Mouse (Mus musculus): ENCODE data around the gene Pom121. TPM values are rescaled to one million over a fixed set of nuclear protein-coding genes. Genes with fewer than 3 reads are reported as not detected.
A peak's percentile ranks its signal among the peaks of the same experiment; 100 is the strongest.

Pom121 gene
- polyA plus RNA-seq, 1 experiment from 2014 or later, result 17.2 TPM

DNA sequence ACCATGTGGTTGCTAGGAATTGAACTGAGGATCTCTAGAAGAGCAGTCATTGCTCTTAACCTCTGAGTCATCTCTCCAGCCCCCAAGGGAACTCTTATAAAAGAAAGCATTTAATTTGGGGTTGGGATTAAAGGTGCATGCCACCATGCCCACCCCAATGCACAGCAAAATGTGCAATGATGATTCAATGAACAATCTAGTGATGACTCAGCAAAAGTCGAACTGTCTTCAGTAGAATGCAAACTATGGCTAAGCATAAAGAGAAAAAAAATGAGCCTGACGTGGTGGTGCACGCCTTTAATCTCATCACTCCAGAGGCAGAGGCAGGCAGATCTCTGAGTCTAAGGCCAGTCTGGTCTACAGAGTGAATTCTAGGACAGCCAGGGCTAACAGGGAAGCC lies 31.8 kb downstream of the Pom121 start:
- 85% methylated on average over 3 of the region's 3 CpGs for WGBS
- H3K4me1 ChIP-seq, result no peaks in the 10 kb centered on the region
- no peak for DNase-seq (ENCODE audit: low spot score)

DNA sequence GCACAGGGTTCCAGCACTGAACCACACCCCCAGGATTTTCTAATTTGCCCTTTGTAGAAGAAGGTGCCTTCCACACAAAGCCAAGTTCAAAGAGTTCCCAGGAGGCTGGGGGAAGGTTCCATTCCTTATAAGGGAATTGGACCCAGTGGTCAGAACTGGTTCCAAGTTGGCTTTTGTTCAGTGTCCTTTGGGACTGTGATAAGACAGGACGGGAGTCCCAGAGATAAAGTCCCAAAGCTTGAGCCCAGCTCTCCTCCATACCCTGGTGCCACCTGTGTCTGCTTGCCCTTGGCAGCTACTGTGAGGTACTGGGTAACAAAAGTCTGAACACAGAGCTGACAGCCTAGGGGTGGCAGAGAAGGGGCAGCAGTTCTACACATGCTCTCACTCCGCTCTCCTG lies 34.6 kb downstream of the Pom121 start:
- Histone ChIP-seq H3K4me3 (no peak overlapping the region), H3K27ac (no peak overlapping the region)
- 76% methylated on average over 2 of the region's 2 CpGs for WGBS

More for the DNA sequence above, 31.8 kb downstream of the Pom121 start:
- Histone ChIP-seq H3K36me3 (no peaks in the 10 kb centered on the region), H3K27ac (no peak overlapping the region), H3K27me3 (ENCODE audit: insufficient read depth, poor library complexity, severe bottlenecking) (peaks cover 27% of the 10 kb centered on the region), H3K9me3 (peaks cover 1% of the 10 kb centered on the region; the same call in 1 of the 2 replicates), H3K4me3 (no peak overlapping the region)

DNA sequence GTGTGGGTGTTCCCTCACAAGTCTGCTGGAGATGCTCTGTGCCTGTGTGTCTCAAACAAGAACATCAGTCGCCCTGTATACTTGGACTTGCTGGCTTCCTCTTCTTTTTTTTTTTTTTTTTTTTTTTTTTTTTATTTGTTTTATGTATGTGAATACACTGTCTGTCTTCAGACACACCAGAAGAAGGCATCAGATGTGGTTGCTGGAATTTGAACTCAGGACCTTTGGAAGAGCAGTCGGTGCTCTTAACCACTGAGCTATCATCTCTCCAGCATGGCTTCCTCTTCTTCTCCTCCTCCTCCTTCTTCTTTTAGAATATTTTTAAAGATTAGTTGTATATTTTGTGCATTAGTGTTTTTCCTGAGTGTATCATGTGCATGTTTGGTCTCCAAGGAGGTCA lies 36.8 kb downstream of the Pom121 start:
- no peak overlapping the region for H3K4me3 ChIP-seq
- 0 out of 2 replicates have a peak, but pooled peaks cover 3% of the 10 kb centered on the region for H3K4me1 ChIP-seq
- H3K27me3 ChIP-seq (ENCODE audit: insufficient read depth, poor library complexity, severe bottlenecking), result peaks cover 24% of the 10 kb centered on the region
- H3K36me3 ChIP-seq, result no peaks in the 10 kb centered on the region
- WGBS, result 81% methylated on average over 2 of the region's 2 CpGs
- H3K27ac ChIP-seq, result no peak overlapping the region
- H3K9me3 ChIP-seq, result peaks cover 3% of the 10 kb centered on the region; the same call in 1 of the 2 replicates
- DNase-seq (ENCODE audit: low spot score), result no peak

More for the DNA sequence above, 34.6 kb downstream of the Pom121 start:
- DNase-seq (ENCODE audit: low spot score), result no peak
- Histone ChIP-seq H3K27me3 (ENCODE audit: insufficient read depth, poor library complexity, severe bottlenecking) (peaks cover 12% of the 10 kb centered on the region; the same call in 1 of the 2 replicates), H3K9me3 (peaks cover 3% of the 10 kb centered on the region; the same call in 1 of the 2 replicates), H3K36me3 (no peaks in the 10 kb centered on the region), H3K4me1 (no peaks in the 10 kb centered on the region)

DNA sequence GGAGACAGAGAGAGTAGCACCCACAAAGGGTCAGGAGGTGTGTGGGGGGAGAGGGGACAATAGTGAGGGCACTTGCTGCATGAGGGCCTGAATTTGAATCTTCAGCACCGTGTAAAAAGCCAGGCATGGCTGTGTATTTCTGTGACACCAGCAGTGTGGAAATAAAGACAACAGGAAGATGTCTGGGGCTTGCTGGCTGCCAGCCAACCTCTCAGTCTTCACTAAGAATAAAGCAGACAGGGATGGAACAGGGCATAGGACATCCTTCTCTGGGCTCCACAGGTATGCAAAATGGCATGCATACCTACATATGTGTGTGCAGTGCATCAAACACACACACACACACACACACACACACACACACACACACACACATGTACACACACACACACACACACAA lies 38.3 kb downstream of the Pom121 start:
- no peak overlapping the region for H3K4me3 ChIP-seq
- no peak overlapping the region for H3K27ac ChIP-seq
- 56% methylated on average over 1 of the region's 1 CpGs for WGBS
- DNase-seq (ENCODE audit: low spot score), result no peak
- H3K27me3 ChIP-seq (ENCODE audit: insufficient read depth, poor library complexity, severe bottlenecking), result peaks cover 31% of the 10 kb centered on the region
- no peaks in the 10 kb centered on the region for H3K36me3 ChIP-seq
- H3K9me3 ChIP-seq, result peaks cover 3% of the 10 kb centered on the region; the same call in 1 of the 2 replicates
- 0 out of 2 replicates have a peak, but pooled peaks cover 3% of the 10 kb centered on the region for H3K4me1 ChIP-seq

DNA sequence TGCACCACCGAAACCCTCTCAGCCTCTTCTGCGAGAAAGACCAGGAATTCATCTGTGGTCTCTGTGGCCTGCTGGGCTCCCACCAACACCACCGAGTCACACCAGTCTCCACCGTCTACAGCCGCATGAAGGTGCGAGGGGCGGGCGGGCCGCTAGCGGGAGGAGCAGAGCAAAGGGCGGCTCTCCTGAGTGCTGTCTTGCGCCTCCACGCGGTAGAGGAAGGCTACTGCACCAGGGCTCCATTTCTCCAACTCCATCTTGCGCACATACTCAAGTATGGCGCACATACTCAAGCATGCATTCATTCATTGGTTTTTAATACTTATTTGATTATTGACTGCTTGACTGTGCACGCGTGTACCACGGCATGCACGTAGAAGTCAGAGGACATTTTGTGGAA lies 40.8 kb downstream of the Pom121 start:
- Histone ChIP-seq H3K4me3 (0 out of 2 replicates have a peak overlapping the region, but pooled peaks have one; percentile 19), H3K27me3 (ENCODE audit: insufficient read depth, poor library complexity, severe bottlenecking) (peaks cover 28% of the 10 kb centered on the region), H3K4me1 (0 out of 2 replicates have a peak, but pooled peaks cover 3% of the 10 kb centered on the region), H3K27ac (no peak overlapping the region), H3K9me3 (peaks cover 12% of the 10 kb centered on the region), H3K36me3 (no peaks in the 10 kb centered on the region)
- 16% methylated on average over 20 of the region's 20 CpGs for WGBS
- no peak for DNase-seq (ENCODE audit: low spot score)

DNA sequence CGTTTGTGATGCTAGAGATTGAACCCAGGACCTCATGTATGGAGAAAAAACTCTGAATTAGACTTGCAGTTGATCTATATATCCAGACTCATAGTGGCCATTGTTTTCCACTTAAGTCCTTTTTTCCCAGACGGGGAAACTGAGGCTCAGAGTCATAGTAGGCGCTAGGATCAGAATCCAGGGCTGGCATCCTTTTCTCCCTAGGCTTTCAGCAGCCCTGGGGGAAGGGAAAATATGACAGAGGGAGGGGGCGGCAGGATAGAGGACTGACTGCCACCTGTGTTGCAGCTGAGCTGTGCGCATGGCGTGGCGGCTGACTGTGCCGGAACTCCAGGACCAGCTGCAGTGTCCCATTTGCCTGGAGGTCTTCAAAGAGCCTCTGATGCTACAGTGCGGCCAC lies 41.4 kb downstream of the Pom121 start, which contains the start of gene Trim50:
TSS of gene Trim50 (plus strand) at position 301 of the 400 bp plus-strand sequence.
- Histone ChIP-seq H3K27ac (no peak within 1 kb of the TSS), H3K9me3 (peaks cover 12% of the 10 kb centered on the region), H3K4me3 (0 out of 2 replicates have a peak within 1 kb of the TSS, but pooled peaks have one; percentile 19), H3K27me3 (ENCODE audit: insufficient read depth, poor library complexity, severe bottlenecking) (peaks cover 26% of the 10 kb centered on the region), H3K36me3 (no peaks in the 10 kb centered on the region), H3K4me1 (0 out of 2 replicates have a peak, but pooled peaks cover 3% of the 10 kb centered on the region)
- no peak for DNase-seq (ENCODE audit: low spot score)
- WGBS, result 47% methylated on average over 9 of the region's 9 CpGs

DNA sequence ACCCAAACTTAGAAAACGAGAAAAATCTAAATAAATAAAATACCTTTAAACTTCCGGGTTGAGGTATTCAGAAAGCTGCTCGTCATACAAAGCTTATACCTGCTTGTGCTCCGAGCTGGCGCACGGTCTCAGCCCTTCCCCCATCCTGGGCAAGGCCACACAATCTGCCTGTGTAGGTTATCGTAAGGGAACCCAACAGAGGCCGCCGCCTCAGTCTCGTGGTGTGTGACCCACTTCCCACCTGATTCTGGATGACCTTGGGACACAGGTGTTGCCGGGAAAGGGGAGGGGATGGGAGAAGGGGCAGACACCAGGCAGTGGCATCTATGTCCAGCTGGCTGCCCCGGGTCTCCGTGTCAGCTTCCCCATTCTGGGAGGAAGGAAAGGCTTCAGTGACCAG lies 42.7 kb downstream of the Pom121 start:
- peaks cover 26% of the 10 kb centered on the region for H3K27me3 ChIP-seq (ENCODE audit: insufficient read depth, poor library complexity, severe bottlenecking)
- no peak overlapping the region for H3K27ac ChIP-seq
- peaks cover 9% of the 10 kb centered on the region for H3K9me3 ChIP-seq
- DNase-seq (ENCODE audit: low spot score), result no peak
- no peaks in the 10 kb centered on the region for H3K36me3 ChIP-seq
- 85% methylated on average over 13 of the region's 13 CpGs for WGBS
- 0 out of 2 replicates have a peak, but pooled peaks cover 3% of the 10 kb centered on the region for H3K4me1 ChIP-seq
- H3K4me3 ChIP-seq, result no peak overlapping the region

DNA sequence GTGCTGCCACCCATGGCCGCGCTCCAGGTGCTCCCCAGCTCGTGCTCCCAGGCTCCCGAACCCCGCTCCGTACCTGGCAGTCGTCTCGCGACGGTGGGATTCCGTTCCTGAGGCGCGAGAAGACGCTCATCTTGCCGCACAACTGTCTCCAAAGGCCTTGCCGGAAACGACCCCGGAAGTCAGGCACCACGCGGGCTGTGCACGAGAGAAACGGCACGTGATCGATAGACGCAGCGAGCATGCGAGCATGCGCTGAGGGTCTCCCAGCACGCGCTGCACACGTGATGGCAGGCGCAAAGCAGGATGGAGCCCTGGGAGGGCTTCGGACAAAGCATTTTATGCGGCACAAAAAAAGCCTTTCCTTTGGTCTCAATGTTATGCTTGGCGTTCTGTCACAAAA lies 44.5 kb downstream of the Pom121 start, which contains the start of gene Fkbp6:
TSS of gene Fkbp6 (minus strand) at position 183 of the 400 bp plus-strand sequence.
- 88% methylated on average over 35 of the region's 35 CpGs for WGBS
- H3K27ac ChIP-seq, result no peak within 1 kb of the TSS
- 0 out of 2 replicates have a peak, but pooled peaks cover 3% of the 10 kb centered on the region for H3K4me1 ChIP-seq
- H3K9me3 ChIP-seq, result peaks cover 9% of the 10 kb centered on the region
- H3K4me3 ChIP-seq, result no peak within 1 kb of the TSS
- peaks cover 34% of the 10 kb centered on the region for H3K27me3 ChIP-seq (ENCODE audit: insufficient read depth, poor library complexity, severe bottlenecking)
- H3K36me3 ChIP-seq, result no peaks in the 10 kb centered on the region
- DNase-seq (ENCODE audit: low spot score), result no peak

DNA sequence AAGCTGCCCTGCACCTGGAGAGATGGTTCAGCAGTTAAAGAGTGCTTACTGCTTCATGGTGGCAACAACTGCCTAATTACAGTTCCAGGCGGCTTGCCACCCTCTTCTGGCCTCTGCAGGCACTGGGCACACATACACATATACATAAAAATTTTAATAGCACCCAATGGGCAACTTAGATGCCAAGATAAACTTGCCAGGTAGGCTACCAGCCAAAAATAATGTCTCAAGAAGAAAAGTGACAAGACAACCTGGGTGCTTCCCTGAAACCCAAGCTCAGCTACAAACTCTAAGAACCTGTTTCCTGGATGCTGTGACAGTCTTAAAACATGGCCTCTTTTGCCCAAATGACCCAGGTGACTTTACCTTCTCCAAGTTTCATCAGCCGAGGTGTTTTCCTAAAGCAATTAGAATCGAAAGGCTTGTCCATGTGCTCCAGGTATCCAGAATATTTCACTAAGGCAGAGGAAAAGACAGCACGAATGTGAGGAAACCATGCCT lies 46.8 kb downstream of the Pom121 start:
- Histone ChIP-seq H3K4me3 (no peak overlapping the region), H3K9me3 (peaks cover 9% of the 10 kb centered on the region), H3K4me1 (no peaks in the 10 kb centered on the region), H3K27ac (no peak overlapping the region), H3K27me3 (ENCODE audit: insufficient read depth, poor library complexity, severe bottlenecking) (peaks cover 22% of the 10 kb centered on the region), H3K36me3 (no peaks in the 10 kb centered on the region)
- WGBS, result 66% methylated on average over 4 of the region's 4 CpGs
- no peak for DNase-seq (ENCODE audit: low spot score)

DNA sequence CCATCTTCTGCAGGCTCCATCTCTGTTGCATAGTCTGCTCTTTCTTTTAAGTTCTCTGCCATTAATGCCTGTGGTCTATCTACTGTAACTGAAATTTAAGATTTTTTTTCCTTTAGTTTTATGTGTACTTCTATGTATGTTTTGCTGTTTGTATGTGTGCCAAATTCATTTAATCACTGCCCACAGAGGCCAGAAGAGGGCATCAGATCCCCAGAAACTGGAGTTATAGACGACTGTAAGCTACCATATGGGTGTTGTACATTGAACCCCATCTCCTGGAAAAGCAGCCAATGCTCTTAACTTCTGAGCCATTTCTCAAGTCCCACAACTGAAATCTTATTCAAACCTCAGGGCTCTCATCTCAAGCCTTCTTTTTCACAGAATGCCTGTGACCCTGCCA lies 47.9 kb downstream of the Pom121 start:
- no peaks in the 10 kb centered on the region for H3K36me3 ChIP-seq
- no peaks in the 10 kb centered on the region for H3K4me1 ChIP-seq
- no peak overlapping the region for H3K27ac ChIP-seq
- 26% methylated on average over 1 of the region's 1 CpGs for WGBS
- no peak for DNase-seq (ENCODE audit: low spot score)
- peaks cover 15% of the 10 kb centered on the region; the same call in 1 of the 2 replicates for H3K27me3 ChIP-seq (ENCODE audit: insufficient read depth, poor library complexity, severe bottlenecking)
- H3K9me3 ChIP-seq, result peaks cover 9% of the 10 kb centered on the region
- H3K4me3 ChIP-seq, result no peak overlapping the region

DNA sequence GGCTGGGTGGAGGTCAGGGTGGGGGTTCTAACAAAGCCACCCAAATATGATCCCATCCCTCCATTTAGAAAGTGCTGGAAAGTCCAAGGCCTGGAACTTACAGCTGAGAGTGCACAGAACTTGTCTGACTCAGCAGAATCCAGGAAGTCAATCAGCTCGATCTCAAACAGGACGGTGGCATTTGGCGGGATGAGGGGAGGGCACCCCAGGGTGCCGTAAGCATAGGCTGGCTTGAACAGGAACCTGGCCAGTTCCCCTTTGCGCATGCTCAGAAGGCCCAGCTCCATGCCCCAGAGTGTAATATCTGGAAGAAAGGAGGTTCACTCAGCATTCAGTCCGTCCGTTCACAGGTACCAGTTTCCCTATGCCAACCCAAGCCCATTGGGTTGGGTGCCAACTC lies 48.4 kb downstream of the Pom121 start:
- H3K27ac ChIP-seq, result no peak overlapping the region
- H3K9me3 ChIP-seq, result peaks cover 9% of the 10 kb centered on the region
- H3K27me3 ChIP-seq (ENCODE audit: insufficient read depth, poor library complexity, severe bottlenecking), result peaks cover 15% of the 10 kb centered on the region; the same call in 1 of the 2 replicates
- H3K4me1 ChIP-seq, result no peaks in the 10 kb centered on the region
- H3K36me3 ChIP-seq, result no peaks in the 10 kb centered on the region
- H3K4me3 ChIP-seq, result no peak overlapping the region
- DNase-seq (ENCODE audit: low spot score), result no peak
- 71% methylated on average over 7 of the region's 7 CpGs for WGBS

DNA sequence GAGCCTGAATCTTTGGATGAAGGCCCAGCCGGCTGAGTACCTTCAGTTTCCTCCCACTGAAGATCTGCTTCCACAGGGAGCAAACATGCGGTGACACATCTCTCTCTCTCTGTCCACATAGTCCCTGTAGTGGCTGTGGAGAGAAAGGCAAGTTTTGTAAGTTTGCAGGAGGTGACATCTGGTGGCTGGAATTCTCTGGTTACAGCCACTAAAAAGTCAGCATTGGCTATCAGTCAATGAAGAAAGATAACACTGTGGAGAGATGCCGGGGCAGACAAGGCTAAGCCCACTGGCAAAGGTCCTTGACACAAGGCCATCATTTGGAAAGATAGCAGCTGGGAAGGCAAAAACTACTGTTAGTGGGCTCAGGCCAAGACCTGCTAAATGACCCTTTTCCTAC lies 56.8 kb downstream of the Pom121 start:
- no peaks in the 10 kb centered on the region for H3K36me3 ChIP-seq
- H3K27ac ChIP-seq, result no peak overlapping the region
- H3K27me3 ChIP-seq (ENCODE audit: insufficient read depth, poor library complexity, severe bottlenecking), result peaks cover 10% of the 10 kb centered on the region; the same call in 1 of the 2 replicates
- no peaks in the 10 kb centered on the region for H3K9me3 ChIP-seq
- 38% methylated on average over 3 of the region's 3 CpGs for WGBS
- peaks cover 6% of the 10 kb centered on the region for H3K4me1 ChIP-seq
- no peak overlapping the region for H3K4me3 ChIP-seq
- DNase-seq (ENCODE audit: low spot score), result peak; percentile 65

DNA sequence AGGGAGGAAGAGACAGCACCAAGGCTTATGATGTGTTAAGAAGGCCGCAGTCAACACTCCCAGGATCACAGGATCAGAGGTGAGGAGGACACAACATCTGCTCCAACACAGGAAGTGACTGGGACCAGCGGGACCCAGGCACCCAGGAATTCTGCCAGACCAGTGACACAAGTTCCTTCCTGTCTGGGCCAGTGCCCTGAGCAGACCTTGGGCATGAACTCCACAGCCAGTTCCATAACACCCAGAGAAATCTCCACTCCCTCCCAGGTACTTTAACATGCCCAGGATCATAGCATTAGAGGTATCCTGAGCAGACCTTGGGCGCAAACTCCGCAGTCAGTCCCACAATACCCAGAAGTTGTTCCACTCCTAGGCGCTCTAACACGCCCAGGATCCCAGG lies 63.2 kb downstream of the Pom121 start:
- peak; percentile 68 for DNase-seq (ENCODE audit: low spot score)
- H3K27me3 ChIP-seq (ENCODE audit: insufficient read depth, poor library complexity, severe bottlenecking), result no peaks in the 10 kb centered on the region
- H3K36me3 ChIP-seq, result no peaks in the 10 kb centered on the region
- no peak overlapping the region for H3K27ac ChIP-seq
- no peaks in the 10 kb centered on the region for H3K9me3 ChIP-seq
- peaks cover 6% of the 10 kb centered on the region for H3K4me1 ChIP-seq
- 83% methylated on average over 6 of the region's 6 CpGs for WGBS
- H3K4me3 ChIP-seq, result no peak overlapping the region
